Mouse (Mus musculus): ENCODE measurements around the gene Tmprss15. TPM values are rescaled to one million over a fixed set of nuclear protein-coding genes. Genes with fewer than 3 reads are reported as not detected.

The Tmprss15 gene
- polyA plus RNA-seq, 1 experiment, result not detected

DNA sequence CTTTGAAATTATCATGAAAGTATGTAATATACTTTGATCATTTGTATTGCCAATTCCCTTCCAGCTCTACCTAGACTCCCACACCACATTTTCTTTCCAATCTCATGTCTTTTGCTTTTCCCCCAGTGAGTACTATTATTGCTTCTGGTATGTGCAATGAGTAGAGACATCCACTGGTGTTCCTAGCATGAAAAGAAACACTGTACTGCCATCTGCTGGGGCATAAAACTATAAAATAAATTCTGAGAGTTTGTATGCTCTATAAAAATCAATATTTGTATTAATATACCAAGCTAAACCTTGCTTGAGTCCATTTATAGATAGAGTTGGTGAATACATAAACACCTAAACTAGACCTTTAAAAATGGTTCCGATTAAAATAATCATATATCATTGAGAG lies 27.0 kb downstream of the Tmprss15 start:
- Histone ChIP-seq H3K4me3 (ENCODE audit: extremely low read depth, insufficient read depth, insufficient read length) (no peak overlapping the region), H3K4me1 (ENCODE audit: control insufficient read depth, insufficient read depth, insufficient read length) (no peaks in the 10 kb centered on the region), H3K27ac (ENCODE audit: insufficient read depth, low read length) (no peak overlapping the region), H3K27me3 (ENCODE audit: control insufficient read depth, insufficient read depth, low read length) (no peaks in the 10 kb centered on the region), H3K36me3 (ENCODE audit: control insufficient read depth, insufficient read depth, low read length) (no peaks in the 10 kb centered on the region)
- WGBS, result 94% methylated on average over 1 of the region's 1 CpGs
- no peak for DNase-seq (ENCODE audit: low read depth in 1 of 2, low spot score in 2 of 2)
- TF ChIP-seq CTCF (IDR thresholded peaks at IDR 0.05; ENCODE audit: extremely low read depth, insufficient read depth, insufficient read length, insufficient replicate concordance) (no peak), POLR2A (IDR thresholded peaks at IDR 0.05; ENCODE audit: low read depth, low read length) (no peak)

DNA sequence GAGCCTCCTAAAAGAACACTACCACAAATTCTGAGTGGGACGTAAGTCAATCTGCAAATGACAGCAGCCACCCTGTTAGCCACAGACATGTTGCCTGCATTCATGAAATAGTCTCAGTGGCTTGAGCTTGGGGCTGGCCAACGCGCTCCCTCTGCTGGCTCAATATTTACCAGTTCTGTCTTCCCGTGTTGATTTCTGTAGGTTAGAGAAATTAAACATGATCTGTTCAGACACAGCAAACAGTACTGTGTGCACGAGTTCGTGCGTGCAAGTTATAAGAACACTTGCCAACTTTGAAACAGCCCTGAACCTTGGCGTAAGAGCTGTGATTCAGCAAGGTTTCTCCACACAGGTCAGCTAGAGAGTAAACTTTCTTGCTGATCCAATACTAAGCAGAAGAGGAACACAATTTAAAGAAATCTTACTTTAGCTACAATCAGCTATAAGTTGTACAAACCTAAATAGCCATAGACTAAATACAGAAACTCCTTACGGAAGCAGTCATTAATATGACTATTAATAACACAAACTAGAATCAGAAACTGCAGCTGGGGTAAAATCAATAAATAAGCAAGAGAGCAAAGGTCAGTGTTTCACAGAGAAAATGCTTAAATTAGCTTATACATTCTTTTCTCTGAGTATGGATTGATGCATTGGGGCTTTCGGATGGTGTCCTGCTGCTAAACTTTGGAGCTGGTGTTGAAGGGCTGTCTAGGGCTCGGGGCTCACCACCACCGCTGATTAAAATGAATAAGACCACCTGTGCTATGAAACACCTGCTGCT lies 31.9 kb downstream of the Tmprss15 start:
- no peaks in the 10 kb centered on the region for H3K36me3 ChIP-seq (ENCODE audit: control insufficient read depth, insufficient read depth, low read length)
- no peaks in the 10 kb centered on the region for H3K27me3 ChIP-seq (ENCODE audit: control insufficient read depth, insufficient read depth, low read length)
- WGBS, result 64% methylated on average over 12 of the region's 12 CpGs
- TF ChIP-seq POLR2A (IDR thresholded peaks at IDR 0.05; ENCODE audit: low read depth, low read length), result no peak
- no peak for TF ChIP-seq CTCF (IDR thresholded peaks at IDR 0.05; ENCODE audit: extremely low read depth, insufficient read depth, insufficient read length, insufficient replicate concordance)
- no peak overlapping the region for H3K27ac ChIP-seq (ENCODE audit: insufficient read depth, low read length)
- DNase-seq (ENCODE audit: low read depth in 1 of 2, low spot score in 2 of 2), result no peak
- H3K4me3 ChIP-seq (ENCODE audit: extremely low read depth, insufficient read depth, insufficient read length), result no peak overlapping the region
- H3K4me1 ChIP-seq (ENCODE audit: control insufficient read depth, insufficient read depth, insufficient read length), result no peaks in the 10 kb centered on the region

DNA sequence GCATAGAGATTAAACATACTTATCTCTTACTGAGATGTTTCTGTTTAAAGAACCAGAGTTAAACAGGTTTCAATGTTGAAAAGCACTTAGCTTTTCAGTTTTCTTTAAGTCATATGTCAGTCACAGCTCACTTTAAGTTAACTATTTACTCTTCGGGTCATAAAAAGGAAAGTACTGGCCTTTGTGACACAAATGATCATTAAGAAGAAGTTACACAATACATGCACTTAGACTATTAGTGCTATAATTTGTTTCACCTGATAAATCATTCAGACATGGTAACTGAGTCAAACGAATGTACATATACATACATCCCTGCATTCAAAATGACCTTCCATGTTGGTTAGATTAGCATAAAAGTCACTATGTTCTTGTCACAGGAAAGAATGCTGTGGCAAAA lies 58.3 kb downstream of the Tmprss15 start:
- H3K4me3 ChIP-seq (ENCODE audit: extremely low read depth, insufficient read depth, insufficient read length), result no peak overlapping the region
- WGBS, result 89% methylated on average over 2 of the region's 2 CpGs

DNA sequence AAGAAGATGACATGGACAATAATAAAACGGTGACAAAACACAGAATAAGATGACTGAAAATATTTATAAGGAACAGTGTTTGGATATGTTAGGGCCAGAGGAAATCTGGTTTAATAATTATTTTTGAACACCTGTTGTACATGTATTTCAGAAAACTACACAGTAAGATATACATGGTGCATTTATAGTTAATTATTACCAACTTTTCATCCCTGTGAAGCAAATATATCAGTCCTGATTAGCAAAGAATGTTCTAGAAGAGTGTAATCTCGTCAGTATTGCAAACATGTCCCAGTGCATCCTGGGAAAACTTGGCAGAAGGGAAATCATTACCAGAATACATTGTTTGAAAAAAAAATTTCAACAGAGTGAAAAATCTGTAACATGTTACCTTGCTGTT lies 88.1 kb downstream of the Tmprss15 start:
- Histone ChIP-seq H3K36me3 (ENCODE audit: control insufficient read depth, insufficient read depth, low read length) (no peaks in the 10 kb centered on the region), H3K4me3 (ENCODE audit: extremely low read depth, insufficient read depth, insufficient read length) (no peak overlapping the region), H3K27ac (ENCODE audit: insufficient read depth, low read length) (no peak overlapping the region), H3K4me1 (ENCODE audit: control insufficient read depth, insufficient read depth, insufficient read length) (no peaks in the 10 kb centered on the region), H3K27me3 (ENCODE audit: control insufficient read depth, insufficient read depth, low read length) (no peaks in the 10 kb centered on the region)
- 69% methylated on average over 2 of the region's 2 CpGs for WGBS
- DNase-seq (ENCODE audit: low read depth in 1 of 2, low spot score in 2 of 2), result no peak
- no peak for TF ChIP-seq POLR2A (IDR thresholded peaks at IDR 0.05; ENCODE audit: low read depth, low read length)
- TF ChIP-seq CTCF (IDR thresholded peaks at IDR 0.05; ENCODE audit: extremely low read depth, insufficient read depth, insufficient read length, insufficient replicate concordance), result no peak

More for the DNA sequence above, 58.3 kb downstream of the Tmprss15 start:
- Histone ChIP-seq H3K36me3 (ENCODE audit: control insufficient read depth, insufficient read depth, low read length) (no peaks in the 10 kb centered on the region), H3K27ac (ENCODE audit: insufficient read depth, low read length) (no peak overlapping the region), H3K27me3 (ENCODE audit: control insufficient read depth, insufficient read depth, low read length) (no peaks in the 10 kb centered on the region), H3K4me1 (ENCODE audit: control insufficient read depth, insufficient read depth, insufficient read length) (no peaks in the 10 kb centered on the region)
- TF ChIP-seq POLR2A (IDR thresholded peaks at IDR 0.05; ENCODE audit: low read depth, low read length) (no peak), CTCF (IDR thresholded peaks at IDR 0.05; ENCODE audit: extremely low read depth, insufficient read depth, insufficient read length, insufficient replicate concordance) (no peak)
- DNase-seq (ENCODE audit: low read depth in 1 of 2, low spot score in 2 of 2), result no peak

DNA sequence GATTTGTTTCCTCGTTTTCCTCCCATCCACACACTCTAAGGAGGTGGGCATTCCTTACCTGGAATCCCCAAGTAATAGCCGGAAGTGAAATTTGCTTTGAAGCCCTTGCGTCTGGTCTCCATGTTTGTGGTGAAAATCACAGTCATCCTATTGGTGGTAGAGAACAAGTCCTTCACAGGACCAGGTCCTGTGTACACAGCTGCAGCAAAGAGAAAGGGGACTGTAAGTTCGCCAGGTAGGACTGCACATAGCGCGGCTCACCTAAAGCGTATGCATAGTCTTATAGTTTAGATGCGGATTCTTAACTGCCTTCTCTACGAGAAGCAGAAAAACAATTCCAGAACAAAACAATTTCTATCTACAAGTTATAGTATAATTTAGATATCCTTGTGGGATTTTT lies 89.2 kb downstream of the Tmprss15 start:
- WGBS, result 82% methylated on average over 9 of the region's 9 CpGs
- TF ChIP-seq POLR2A (IDR thresholded peaks at IDR 0.05; ENCODE audit: low read depth, low read length), result no peak
- no peak for TF ChIP-seq CTCF (IDR thresholded peaks at IDR 0.05; ENCODE audit: extremely low read depth, insufficient read depth, insufficient read length, insufficient replicate concordance)
- H3K4me1 ChIP-seq (ENCODE audit: control insufficient read depth, insufficient read depth, insufficient read length), result no peaks in the 10 kb centered on the region

GRCm38 (mm10) chr16:78976384-78976783 lies 114.5 kb downstream of the Tmprss15 start:
- H3K27ac ChIP-seq (ENCODE audit: insufficient read depth, low read length), result no peak overlapping the region
- no peaks in the 10 kb centered on the region for H3K27me3 ChIP-seq (ENCODE audit: control insufficient read depth, insufficient read depth, low read length)
- H3K36me3 ChIP-seq (ENCODE audit: control insufficient read depth, insufficient read depth, low read length), result no peaks in the 10 kb centered on the region
- H3K4me3 ChIP-seq (ENCODE audit: extremely low read depth, insufficient read depth, insufficient read length), result no peak overlapping the region
- 89% methylated on average over 8 of the region's 8 CpGs for WGBS
- no peaks in the 10 kb centered on the region for H3K4me1 ChIP-seq (ENCODE audit: control insufficient read depth, insufficient read depth, insufficient read length)
- no peak for TF ChIP-seq CTCF (IDR thresholded peaks at IDR 0.05; ENCODE audit: extremely low read depth, insufficient read depth, insufficient read length, insufficient replicate concordance)
- DNase-seq (ENCODE audit: low read depth in 1 of 2, low spot score in 2 of 2), result no peak

More for the DNA sequence above, 89.2 kb downstream of the Tmprss15 start:
- H3K4me3 ChIP-seq (ENCODE audit: extremely low read depth, insufficient read depth, insufficient read length), result no peak overlapping the region
- no peaks in the 10 kb centered on the region for H3K27me3 ChIP-seq (ENCODE audit: control insufficient read depth, insufficient read depth, low read length)
- DNase-seq (ENCODE audit: low read depth in 1 of 2, low spot score in 2 of 2), result no peak
- H3K36me3 ChIP-seq (ENCODE audit: control insufficient read depth, insufficient read depth, low read length), result no peaks in the 10 kb centered on the region
- H3K27ac ChIP-seq (ENCODE audit: insufficient read depth, low read length), result no peak overlapping the region

GRCm38 (mm10) chr16:78974099-78974498 lies 116.8 kb downstream of the Tmprss15 start:
- no peaks in the 10 kb centered on the region for H3K27me3 ChIP-seq (ENCODE audit: control insufficient read depth, insufficient read depth, low read length)
- DNase-seq (ENCODE audit: low read depth in 1 of 2, low spot score in 2 of 2), result no peak
- no peak for TF ChIP-seq CTCF (IDR thresholded peaks at IDR 0.05; ENCODE audit: extremely low read depth, insufficient read depth, insufficient read length, insufficient replicate concordance)
- no peak for TF ChIP-seq POLR2A (IDR thresholded peaks at IDR 0.05; ENCODE audit: low read depth, low read length)
- no peak overlapping the region for H3K27ac ChIP-seq (ENCODE audit: insufficient read depth, low read length)
- no peak overlapping the region for H3K4me3 ChIP-seq (ENCODE audit: extremely low read depth, insufficient read depth, insufficient read length)
- no peaks in the 10 kb centered on the region for H3K4me1 ChIP-seq (ENCODE audit: control insufficient read depth, insufficient read depth, insufficient read length)
- H3K36me3 ChIP-seq (ENCODE audit: control insufficient read depth, insufficient read depth, low read length), result no peaks in the 10 kb centered on the region
- 93% methylated on average over 13 of the region's 13 CpGs for WGBS
